Mouse (Mus musculus) heart, postnatal 0 days (tissue): ENCODE data around the gene Tcf25.

ENCODE experiments used
- CTCF ChIP-seq: IDR thresholded peaks from 2 replicates; pipeline ENCODE4 v1.5.1; 2016; ENCODE audit warnings: antibody characterized with exemption, control low read depth, low read depth
- EP300 ChIP-seq: IDR thresholded peaks from 2 replicates; pipeline ENCODE4 v1.6.1; 2016; ENCODE audit warnings: antibody characterized with exemption, low read depth

DNA sequence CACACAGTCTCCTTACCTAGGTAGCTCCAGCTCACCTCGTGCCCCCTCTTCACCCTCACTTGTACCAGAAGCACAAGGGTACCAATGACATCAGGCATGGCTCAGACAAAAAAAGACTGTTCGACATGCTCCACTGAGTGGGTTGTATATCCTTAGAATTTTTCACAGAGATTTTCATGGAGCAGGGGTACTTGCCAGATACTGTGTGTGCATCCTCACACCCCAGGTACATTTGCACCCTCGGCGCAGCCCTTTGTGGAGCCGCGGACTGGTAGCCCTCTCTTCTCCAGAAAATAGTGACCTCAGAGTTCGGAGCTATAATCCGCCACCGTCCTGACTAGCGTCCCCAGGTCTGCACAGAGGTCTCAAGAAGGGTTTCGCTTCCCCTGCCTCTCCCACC is 37.2 kb downstream of the Tcf25 start:
- TF ChIP-seq EP300 (no peak), CTCF (no peak)
